Mouse (Mus musculus): ENCODE results near the gene Frmd4b.
A peak's percentile ranks its signal among the peaks of the same experiment; 100 is the strongest.
"Not testable (repeated sequence)": the region's sequence is repeated elsewhere in the genome, so short reads cannot be mapped to it uniquely, and the experiment has no call there.

The Frmd4b gene

GRCm38 (mm10) chr6:97278878-97279277 is 338.5 kb downstream of the Frmd4b start:
- DNase-seq, result no peak

- peak; percentile 68 for DNase-seq
Observed at GRCm38 (mm10) chr6:97278014-97278787, 339.1 kb downstream of the Frmd4b start.

DNA sequence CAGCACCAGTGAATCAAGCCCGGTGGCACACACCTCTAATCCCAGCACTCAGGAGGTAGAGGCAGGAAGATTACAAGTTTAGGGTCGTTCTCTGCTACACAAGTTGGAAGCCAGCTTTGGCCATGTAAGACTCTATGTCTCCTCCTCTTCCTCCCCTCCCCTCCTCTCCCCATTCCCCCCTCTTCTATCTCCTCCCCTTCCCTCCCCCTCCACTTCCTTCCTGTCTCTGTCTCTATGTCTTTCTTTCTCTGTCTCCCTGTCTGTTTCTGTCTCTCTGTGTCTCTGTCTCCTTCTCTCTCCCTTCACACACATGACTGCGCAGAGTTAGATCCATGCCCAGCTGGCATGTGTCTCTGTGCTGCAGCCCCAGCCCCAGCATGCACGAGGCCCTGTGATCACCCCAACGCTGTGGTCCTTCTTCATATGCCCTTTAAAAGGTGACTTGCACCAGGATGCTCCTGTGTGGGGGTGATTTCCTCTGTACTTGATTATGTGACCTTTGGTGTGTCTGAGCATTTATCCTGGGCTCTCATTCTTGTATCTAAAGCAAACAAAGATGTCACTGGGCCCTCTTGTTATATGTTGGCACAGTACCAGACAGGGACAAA is 340.3 kb downstream of the Frmd4b start:
- DNase-seq, result no peak

- DNase-seq, result no peak
Observed at GRCm38 (mm10) chr6:97276366-97276765, 341.0 kb downstream of the Frmd4b start.

- no peak for DNase-seq
Observed at GRCm38 (mm10) chr6:97275760-97276159, 341.6 kb downstream of the Frmd4b start.

GRCm38 (mm10) chr6:97273777-97274176 is 343.6 kb downstream of the Frmd4b start:
- no peak for DNase-seq

DNA sequence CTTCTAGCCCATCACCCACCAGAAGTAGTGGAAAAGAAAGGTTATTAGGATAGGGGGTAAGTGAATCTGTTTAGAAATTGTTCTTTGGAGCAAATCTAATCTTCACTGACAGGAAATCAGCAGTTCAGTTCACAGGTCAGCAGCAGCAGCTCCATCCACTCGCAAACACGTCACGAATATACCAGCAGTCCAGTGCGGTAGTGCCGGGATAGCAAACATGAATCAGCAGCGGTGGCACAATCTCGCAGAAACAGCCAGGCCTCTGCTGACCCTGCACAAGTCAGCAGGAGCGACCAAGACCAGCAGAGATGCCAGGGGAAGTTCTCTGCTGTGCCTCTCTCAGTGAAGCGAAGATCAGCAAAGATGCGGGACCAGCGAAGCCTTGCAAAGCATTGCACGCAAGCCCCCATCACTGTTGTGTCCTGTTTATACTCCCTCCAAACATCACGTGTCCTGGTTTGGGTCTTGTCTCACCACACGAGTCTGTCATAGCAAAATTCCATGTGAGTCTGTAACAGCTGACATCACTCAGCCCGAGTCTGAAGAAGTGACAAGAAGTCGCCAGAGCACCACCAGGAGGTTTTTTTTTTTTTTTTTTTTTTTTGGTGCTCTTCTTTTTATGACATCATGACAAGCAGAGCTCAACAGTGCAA is 344.2 kb downstream of the Frmd4b start:
- DNase-seq, result no peak

DNA sequence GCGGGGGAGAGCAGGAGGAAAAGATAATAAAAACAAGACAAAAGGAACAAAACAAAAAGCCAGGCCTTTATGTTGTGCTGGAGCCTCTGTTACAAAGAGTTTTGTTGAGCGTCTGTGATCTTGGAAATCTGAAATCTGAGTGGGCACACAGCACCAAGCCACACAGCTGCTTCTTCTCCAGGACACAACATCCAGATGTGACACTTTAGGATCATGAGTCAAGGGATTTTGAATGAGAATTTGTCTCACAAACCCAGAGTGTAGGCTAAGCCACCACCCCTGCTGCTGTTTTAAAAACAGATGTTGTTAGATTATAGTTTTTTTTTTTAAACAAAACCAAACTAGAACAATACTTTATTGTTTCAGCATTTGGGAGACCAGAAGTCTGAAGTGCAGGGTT is 345.0 kb downstream of the Frmd4b start:
- DNase-seq, result no peak

DNA sequence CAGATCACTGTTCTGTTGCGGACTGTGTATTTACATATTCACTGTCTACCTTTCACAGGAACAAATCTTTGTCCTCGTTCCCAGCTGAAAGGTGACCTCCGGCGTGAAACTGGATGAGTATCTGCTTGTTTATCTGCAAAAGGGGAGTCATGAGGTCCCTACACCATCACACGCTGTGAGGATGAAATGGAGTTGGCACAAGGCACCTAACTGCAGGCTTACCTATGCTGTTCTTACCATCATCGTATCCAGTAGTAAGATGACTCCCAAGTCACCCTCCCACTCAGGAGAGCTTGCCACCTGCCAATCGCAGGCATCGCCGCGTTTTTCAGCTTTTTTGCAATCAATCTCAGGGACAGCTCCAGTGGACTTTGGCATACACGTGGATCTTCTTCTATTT is 347.7 kb downstream of the Frmd4b start:
- no peak for DNase-seq

DNA sequence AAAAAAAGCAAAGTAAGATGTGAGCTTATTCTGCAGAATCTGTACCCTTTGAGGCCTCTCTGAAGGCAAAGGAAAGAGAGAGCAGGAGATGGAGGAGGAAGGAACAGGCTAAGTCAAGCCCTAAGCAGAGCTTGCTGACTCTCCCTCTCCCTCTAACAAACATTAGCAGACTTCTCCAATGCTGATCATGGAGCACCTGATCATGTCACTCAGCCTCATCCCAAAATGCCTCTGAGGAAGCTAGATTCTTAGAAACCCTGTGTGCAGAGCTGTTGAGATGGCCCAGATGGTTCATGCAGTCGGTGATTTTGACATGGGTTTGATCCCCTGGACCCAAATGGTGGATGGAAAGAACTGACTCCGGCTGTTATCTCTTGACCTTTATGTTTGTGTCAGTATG is 350.2 kb downstream of the Frmd4b start:
- DNase-seq, result no peak

- no peak for DNase-seq
Observed at GRCm38 (mm10) chr6:97266661-97267060, 350.7 kb downstream of the Frmd4b start.

DNA sequence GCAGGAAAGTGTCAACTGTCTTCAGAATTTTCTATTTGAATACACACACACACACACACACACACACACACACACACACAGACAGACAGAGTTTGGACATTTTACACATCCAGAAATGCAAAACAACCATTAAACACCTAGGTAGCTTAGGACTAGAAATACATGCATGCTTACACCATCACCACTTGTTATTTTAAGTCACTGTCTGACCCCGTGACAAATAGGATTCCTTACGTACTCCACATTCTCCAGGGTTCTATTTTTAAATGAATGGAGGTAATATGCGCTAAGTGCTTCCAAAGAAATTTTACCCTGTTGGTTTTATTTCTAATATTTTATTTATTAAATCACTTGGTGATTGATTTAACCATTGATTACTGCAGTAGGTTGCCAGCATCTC is 351.6 kb downstream of the Frmd4b start:
- no peak for DNase-seq

DNA sequence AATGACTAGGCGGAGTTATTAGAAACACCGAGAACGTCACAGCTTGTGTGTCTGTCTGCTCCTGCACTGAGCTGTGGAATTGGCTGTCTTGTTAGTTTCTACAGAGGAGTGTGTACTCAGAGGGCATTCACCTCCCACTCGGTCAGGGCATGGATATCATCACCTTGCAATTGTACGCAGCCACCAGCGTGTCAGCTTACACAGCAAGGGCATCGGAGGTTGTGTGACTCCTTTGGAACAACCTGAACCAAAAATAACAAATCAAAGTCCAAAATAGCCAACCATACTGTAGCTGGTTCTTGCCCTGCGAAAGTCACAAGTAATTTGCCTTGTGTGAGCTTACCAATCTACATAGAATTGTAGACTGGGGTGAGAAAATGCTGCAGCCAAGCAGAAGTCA is 352.1 kb downstream of the Frmd4b start:
- DNase-seq, result no peak

- not testable (repeated sequence) for DNase-seq
Observed at GRCm38 (mm10) chr6:97263750-97264149, 353.6 kb downstream of the Frmd4b start.

DNA sequence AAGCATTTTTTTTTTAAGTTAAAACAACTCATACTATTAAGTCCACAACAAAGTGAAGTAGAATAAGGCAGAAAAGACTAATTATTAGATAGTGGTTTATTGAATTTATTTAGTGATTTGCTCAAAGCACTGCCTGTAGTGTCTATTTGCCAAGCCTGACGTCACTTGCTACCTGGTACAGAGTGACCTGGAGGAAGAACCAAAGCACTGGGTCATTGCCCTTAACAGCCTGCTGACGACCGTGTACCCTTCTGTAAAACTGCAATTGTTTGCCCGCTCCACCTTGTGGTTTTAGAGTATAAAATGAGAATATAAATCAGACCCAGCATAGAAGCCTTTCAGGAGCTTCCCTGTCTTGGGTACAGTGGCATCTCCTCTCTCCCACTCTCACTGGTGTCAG is 355.1 kb downstream of the Frmd4b start:
- no peak for DNase-seq

GRCm38 (mm10) chr6:97259926-97260325 is 357.4 kb downstream of the Frmd4b start:
- DNase-seq, result not testable (repeated sequence)

GRCm38 (mm10) chr6:97258489-97258888 is 358.9 kb downstream of the Frmd4b start:
- DNase-seq, result no peak

GRCm38 (mm10) chr6:97252711-97253221 is 364.6 kb downstream of the Frmd4b start, which contains the start of gene Lmod3:
Lmod3 (minus strand) TSS chr6:97252759.
- peak; percentile 13 for DNase-seq

- no peak for DNase-seq
Observed at GRCm38 (mm10) chr6:97252086-97252485, 365.3 kb downstream of the Frmd4b start.

GRCm38 (mm10) chr6:97250966-97251365 is 366.4 kb downstream of the Frmd4b start:
- peak; percentile 40 for DNase-seq

DNA sequence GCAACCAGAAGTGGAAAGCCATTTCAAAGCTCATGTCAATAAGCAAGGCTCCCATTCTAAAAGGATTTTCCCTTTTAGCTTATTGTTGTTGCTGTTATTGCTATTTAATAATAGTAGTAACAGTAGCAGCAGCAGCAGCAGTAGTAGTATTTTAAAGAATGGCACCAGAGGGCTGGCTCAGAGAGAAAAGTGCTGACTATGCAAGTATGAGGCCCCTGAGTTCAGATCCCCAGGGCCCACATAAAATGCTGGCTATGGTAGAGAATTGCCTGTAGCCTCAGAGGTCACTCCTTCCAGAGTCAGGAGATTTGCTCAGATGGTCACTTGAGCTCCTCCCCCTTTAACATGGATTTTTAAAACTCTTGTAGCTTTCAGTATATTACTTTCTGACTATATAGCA is 372.1 kb downstream of the Frmd4b start:
- no peak for DNase-seq

DNA sequence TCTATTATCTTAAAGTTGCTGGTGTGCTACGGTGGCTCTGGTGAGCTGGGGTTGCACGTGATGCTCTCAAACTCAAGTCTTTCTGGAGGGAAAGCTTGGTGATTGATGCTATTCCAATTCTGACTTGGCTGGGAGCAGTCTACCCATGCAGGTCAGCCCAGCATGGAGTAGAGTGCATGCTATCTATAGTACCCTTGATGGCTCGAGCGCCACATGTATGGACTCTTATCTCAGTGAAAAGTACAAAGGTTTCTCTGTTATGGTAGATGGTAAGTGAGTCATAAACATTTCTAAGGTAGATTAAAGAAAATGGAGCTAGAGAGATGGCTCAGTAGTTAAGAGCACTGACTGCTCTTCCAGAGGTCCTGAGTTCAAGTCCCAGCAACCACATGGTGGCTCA is 374.8 kb downstream of the Frmd4b start:
- DNase-seq, result no peak

DNA sequence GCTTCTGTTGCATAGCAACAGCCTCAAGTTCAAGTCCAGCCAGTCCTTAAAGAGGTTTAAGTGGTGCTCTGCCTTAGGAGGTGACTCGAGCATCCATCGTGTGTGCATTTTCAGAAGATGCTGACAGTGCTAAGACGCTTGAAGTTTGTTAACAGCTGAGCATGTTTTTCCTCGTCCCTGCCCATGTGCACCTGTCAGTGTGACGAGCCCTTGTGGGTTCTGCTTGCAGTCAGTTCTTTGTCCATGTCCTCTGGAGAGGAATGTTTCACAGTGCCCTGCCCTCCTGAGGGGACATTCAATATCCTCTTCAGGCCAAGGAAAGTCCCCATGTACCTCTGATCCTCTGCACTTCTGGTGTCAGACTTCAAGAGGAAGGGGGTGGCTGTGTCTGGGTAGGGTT is 377.2 kb downstream of the Frmd4b start:
- no peak for DNase-seq

DNA sequence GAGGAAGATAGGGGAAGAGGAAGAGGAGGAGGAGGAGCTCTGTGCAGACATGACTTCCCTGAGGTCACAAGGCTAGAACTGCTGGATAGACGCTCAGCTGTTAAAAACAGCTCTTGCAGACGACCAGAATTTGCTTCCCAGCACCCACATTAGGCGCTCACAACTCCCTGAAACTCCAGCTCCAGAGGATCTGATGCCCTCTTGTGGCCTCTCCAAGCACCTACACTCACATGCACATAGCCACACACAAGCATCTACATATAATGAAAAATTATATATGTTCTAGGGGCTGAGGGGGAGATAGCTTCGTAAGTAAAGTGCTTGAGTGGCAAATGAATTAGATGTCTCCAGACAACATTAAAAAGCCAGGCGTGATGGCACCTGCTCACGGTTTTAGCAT is 378.0 kb downstream of the Frmd4b start:
- DNase-seq, result no peak
